Mouse (Mus musculus) CH12.LX (cell line): ENCODE results near the gene Abhd12. TPM values are rescaled to one million over a fixed set of nuclear protein-coding genes. Genes with fewer than 3 reads are reported as not detected.
"Not testable (repeated sequence)": the region's sequence is repeated elsewhere in the genome, so short reads cannot be mapped to it uniquely, and the experiment has no call there.

Source experiments
- DNase-seq: peaks from one replicate; pipeline ENCODE4 v3.0.0-alpha.2; 2013; ENCODE audit errors: extremely low read depth
- H3K27ac ChIP-seq: 2 replicates; pipeline ENCODE4 v1.5.1; 2012; ENCODE audit warnings: low read depth, mild to moderate bottlenecking, control low read depth, moderate library complexity; ENCODE audit not compliant: insufficient read depth
- H3K27me3 ChIP-seq: replicated peaks from 2 replicates; pipeline ENCODE3; 2012; ENCODE audit warnings: inconsistent platforms
- H3K36me3 ChIP-seq, 2 experiments: replicated peaks in 1 of 2; 2 replicates each; pipeline versions ENCODE3 to v1.6.1; 2012; ENCODE audit warnings: inconsistent platforms in 1 of 2, low read length in 1 of 2, mild to moderate bottlenecking in 1 of 2, mixed read lengths in 1 of 2, moderate library complexity in 1 of 2; ENCODE audit not compliant: control insufficient read depth in 1 of 2, insufficient read depth in 1 of 2
- H3K4me1 ChIP-seq, 2 experiments: 2 replicates each; pipeline ENCODE4 v1.6.1; 2012; ENCODE audit warnings: inconsistent platforms in 1 of 2, moderate library complexity in 1 of 2; ENCODE audit not compliant: insufficient read depth in 2 of 2, control insufficient read depth in 1 of 2
- H3K4me2 ChIP-seq: 2 replicates; pipeline ENCODE4 v1.6.1; 2012; ENCODE audit warnings: low read depth, mild to moderate bottlenecking, control low read depth; ENCODE audit not compliant: poor library complexity, insufficient read depth, severe bottlenecking
- H3K4me3 ChIP-seq, 3 experiments: fragments of 150-350 bp in 1 of 3; sonication (generic) in 1 of 3; replicated peaks in 1 of 3; 2 replicates each; pipeline versions ENCODE3 to v1.5.1; 2011 to 2012; ENCODE audit warnings: low read depth in 2 of 3, low read length in 2 of 3, mild to moderate bottlenecking in 2 of 3, moderate library complexity in 2 of 3, control low read depth in 1 of 3, improper control_type of control experiment in 1 of 3, inconsistent platforms in 1 of 3, mixed read lengths in 1 of 3; ENCODE audit not compliant: poor library complexity in 1 of 3
- H3K79me2 ChIP-seq: replicated peaks from 2 replicates; pipeline ENCODE4 v1.6.1; 2012; ENCODE audit warnings: mild to moderate bottlenecking, moderate library complexity; ENCODE audit not compliant: control insufficient read depth, poor library complexity, insufficient read depth, severe bottlenecking; ENCODE audit errors: extremely low read depth
- H3K9ac ChIP-seq: 2 replicates; pipeline ENCODE4 v1.6.1; 2012; ENCODE audit warnings: low read depth, mild to moderate bottlenecking, control low read depth, moderate library complexity; ENCODE audit not compliant: insufficient read depth
- H3K9me3 ChIP-seq: replicated peaks from 2 replicates; pipeline ENCODE3; 2012; ENCODE audit warnings: low read length, inconsistent platforms, mixed read lengths
- BHLHE40 ChIP-seq: IDR thresholded peaks from 2 replicates; pipeline ENCODE4 v1.6.1; 2011; ENCODE audit warnings: mild to moderate bottlenecking, low read depth, low read length, improper control_type of control experiment
- E2F4 ChIP-seq: IDR thresholded peaks from 2 replicates; pipeline ENCODE4 v1.6.1; 2011; ENCODE audit warnings: low read depth, low read length, improper control_type of control experiment; ENCODE audit not compliant: insufficient replicate concordance
- ELF1 ChIP-seq: IDR thresholded peaks from 2 replicates; pipeline ENCODE4 v1.6.1; 2014; ENCODE audit warnings: low read depth, mild to moderate bottlenecking, inconsistent platforms, low read length, improper control_type of control experiment
- EP300 ChIP-seq: IDR thresholded peaks from 2 replicates; pipeline ENCODE4 v1.6.1; 2011; ENCODE audit warnings: low read length, improper control_type of control experiment
- ETS1 ChIP-seq: conservative IDR thresholded peaks from 2 replicates; pipeline ENCODE4 v1.6.1; 2012; ENCODE audit warnings: low read depth, mild to moderate bottlenecking, inconsistent platforms, low read length, improper control_type of control experiment, moderate library complexity
- GABPA ChIP-seq: IDR thresholded peaks from 2 replicates; pipeline ENCODE4 v1.6.1; 2012; ENCODE audit warnings: low read depth, low read length, improper control_type of control experiment, inconsistent platforms; ENCODE audit not compliant: insufficient replicate concordance
- HCFC1 ChIP-seq: IDR thresholded peaks from 2 replicates; pipeline ENCODE4 v1.6.1; 2012; ENCODE audit warnings: low read depth, mild to moderate bottlenecking, inconsistent platforms, low read length, improper control_type of control experiment
- IRF4 ChIP-seq: IDR thresholded peaks from 2 replicates; pipeline ENCODE4 v1.6.1; 2014; ENCODE audit warnings: low read depth, mild to moderate bottlenecking, inconsistent platforms, low read length, improper control_type of control experiment
- JUN ChIP-seq: IDR thresholded peaks from 2 replicates; pipeline ENCODE4 v1.6.1; 2011; ENCODE audit warnings: low read depth, mild to moderate bottlenecking, low read length, improper control_type of control experiment, moderate library complexity; ENCODE audit not compliant: insufficient read depth
- MAX ChIP-seq: IDR thresholded peaks from 2 replicates; pipeline ENCODE4 v1.6.1; 2011; ENCODE audit warnings: low read length, improper control_type of control experiment
- MEF2A ChIP-seq: IDR thresholded peaks from 2 replicates; pipeline ENCODE4 v1.6.1; 2014; ENCODE audit warnings: low read depth, mild to moderate bottlenecking, inconsistent platforms, low read length, improper control_type of control experiment, borderline replicate concordance
- MXI1 ChIP-seq: IDR thresholded peaks from 2 replicates; pipeline ENCODE4 v1.6.1; 2011; ENCODE audit warnings: mild to moderate bottlenecking, low read depth, low read length, improper control_type of control experiment
- MYC ChIP-seq: IDR thresholded peaks from 2 replicates; pipeline ENCODE4 v1.6.1; 2011; ENCODE audit warnings: low read depth, mild to moderate bottlenecking, improper control_type of control experiment, low read length
- NRF1 ChIP-seq: IDR thresholded peaks from 2 replicates; pipeline ENCODE4 v1.6.1; 2014; ENCODE audit warnings: low read depth, mild to moderate bottlenecking, inconsistent platforms, low read length, improper control_type of control experiment, moderate library complexity
- PAX5 ChIP-seq: IDR thresholded peaks from 2 replicates; pipeline ENCODE4 v1.6.1; 2012; ENCODE audit warnings: low read length, inconsistent platforms, mixed read lengths
- POLR2A ChIP-seq: IDR thresholded peaks from 2 replicates; pipeline ENCODE4 v1.6.1; 2011; ENCODE audit warnings: low read depth, mild to moderate bottlenecking, improper control_type of control experiment, low read length
- RAD21 ChIP-seq: IDR thresholded peaks from 2 replicates; pipeline ENCODE4 v1.6.1; 2011; ENCODE audit warnings: low read depth, mild to moderate bottlenecking, low read length, improper control_type of control experiment, moderate library complexity
- SMC3 ChIP-seq: IDR thresholded peaks from 2 replicates; pipeline ENCODE4 v1.6.1; 2011; ENCODE audit warnings: low read depth, low read length, improper control_type of control experiment
- USF1 ChIP-seq: IDR thresholded peaks from 2 replicates; pipeline ENCODE4 v1.6.1; 2014; ENCODE audit warnings: low read depth, mild to moderate bottlenecking, inconsistent platforms, low read length, improper control_type of control experiment
- ZC3H11A ChIP-seq: IDR thresholded peaks from 2 replicates; pipeline ENCODE4 v1.6.1; 2012; ENCODE audit warnings: low read depth, mild to moderate bottlenecking, inconsistent platforms, low read length, improper control_type of control experiment
- ZMIZ1 ChIP-seq: IDR thresholded peaks from 2 replicates; pipeline ENCODE4 v1.6.1; 2012; ENCODE audit warnings: low read depth, mild to moderate bottlenecking, inconsistent platforms, low read length, improper control_type of control experiment
- dilution Hi-C: fragments of 300-500 bp; cut with MboI; formaldehyde crosslinking; loops from 2 replicates; pipeline ENCODE4 v1.14.3; 2020; ENCODE audit warnings: low sequenced_read_pairs; ENCODE audit not compliant: extremely low pct_unique_long_range_greater_than_20kb, extremely low pct_ligation_motif_present
- in situ Hi-C: fragments of 300-500 bp; cut with MboI; formaldehyde crosslinking; loops from 3 replicates; pipeline ENCODE4 v1.14.3; 2019; ENCODE audit warnings: low sequenced_read_pairs, low pct_ligation_motif_present, low pct_unique_long_range_greater_than_20kb, mixed read lengths
- polyA plus RNA-seq: library from polyadenylated mRNA; unstranded; fragments of >175 nt; gene quantifications from 2 replicates; pipeline ENCODE4 v1.2.1, GENCODE M21; 2012; ENCODE audit warnings: low read depth; ENCODE audit not compliant: insufficient read length
- total RNA-seq, 2 experiments: library from RNA; depleted of rRNA; stranded (reverse); fragments of 300-350 nt in 1 of 2; fragments of >200 nt in 1 of 2; gene quantifications; 2 replicates each; pipeline ENCODE4 v1.2.3; 2012 to 2014

The Abhd12 gene
- total and polyA plus RNA-seq, 3 experiments = 43.6 to 51.5 (median 51.3) TPM

DNA sequence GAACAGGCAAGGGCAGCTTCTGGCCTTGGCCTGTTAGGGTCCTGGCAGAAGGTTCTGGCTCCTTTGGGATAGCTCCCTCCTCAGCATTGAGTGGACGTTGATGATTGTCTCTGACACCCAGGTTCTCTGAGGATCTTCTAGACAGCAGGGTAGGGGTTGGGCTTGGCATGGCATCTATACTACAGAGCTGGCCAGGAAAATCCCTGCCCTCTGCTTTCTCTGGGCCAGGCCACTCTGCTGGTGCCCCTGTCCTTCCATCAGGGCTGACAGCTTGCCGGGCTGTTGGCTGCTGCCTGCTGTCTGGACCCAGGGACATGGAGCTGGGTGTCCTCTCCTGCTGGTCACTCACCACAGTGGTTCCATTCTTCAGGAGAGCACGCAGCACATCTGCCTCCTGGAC lies 45.1 kb upstream of the Abhd12 start:
- in situ Hi-C loops = no loop called here
- H3K36me3 ChIP-seq = peaks cover 0 to 15% of the 10 kb centered on the region in 2 experiments

DNA sequence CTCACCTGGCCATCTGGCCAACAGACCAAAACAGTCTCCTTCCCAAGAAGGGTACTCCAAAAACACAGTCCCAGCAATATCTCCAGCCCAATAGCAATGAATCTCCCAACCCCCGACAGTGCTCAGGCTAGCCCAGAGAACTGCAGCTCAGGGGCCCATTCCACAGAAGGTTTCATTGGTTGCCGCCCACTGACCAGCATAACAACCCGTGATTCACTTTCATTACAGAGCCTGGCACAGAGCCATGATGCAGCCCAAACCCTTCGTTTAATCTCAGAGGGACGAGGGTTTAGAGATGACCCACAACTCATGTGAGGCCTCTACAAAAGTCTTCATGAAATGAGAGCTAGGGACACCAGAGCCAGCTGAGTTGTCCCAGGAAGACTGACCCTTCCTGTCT lies 44.2 kb upstream of the Abhd12 start:
- no peak for DNase-seq
- Histone ChIP-seq H3K36me3 (peaks cover 3 to 17% of the 10 kb centered on the region in 2 experiments), H3K9me3 (no peaks in the 10 kb centered on the region), H3K4me3 (no peak overlapping the region), H3K27me3 (no peaks in the 10 kb centered on the region), H3K27ac (no peak overlapping the region), H3K79me2 (no peaks in the 10 kb centered on the region), H3K4me1 (no peaks in the 10 kb centered on the region), H3K4me2 (no peak overlapping the region), H3K9ac (no peak overlapping the region)
- in situ Hi-C loops (no loop called here), dilution Hi-C loops (no loop called here)
- TF ChIP-seq E2F4 (no peak), JUN (no peak), ZMIZ1 (no peak), HCFC1 (no peak), IRF4 (no peak), BHLHE40 (no peak), ZC3H11A (no peak), POLR2A (no peak)

More for the DNA sequence above, 45.1 kb upstream of the Abhd12 start:
- Histone ChIP-seq H3K9me3 (no peaks in the 10 kb centered on the region), H3K4me1 (no peaks in the 10 kb centered on the region), H3K27me3 (no peaks in the 10 kb centered on the region), H3K79me2 (no peaks in the 10 kb centered on the region), H3K9ac (no peak overlapping the region), H3K4me2 (no peak overlapping the region), H3K4me3 (no peak overlapping the region), H3K27ac (no peak overlapping the region)
- dilution Hi-C loops = no loop called here
- no peak for DNase-seq
- no peak for TF ChIP-seq HCFC1
- no peak for TF ChIP-seq E2F4
- TF ChIP-seq POLR2A = no peak
- no peak for TF ChIP-seq ELF1
- no peak for TF ChIP-seq MXI1
- no peak for TF ChIP-seq ETS1
- TF ChIP-seq MYC = no peak
- TF ChIP-seq BHLHE40 = no peak
- TF ChIP-seq MAX = no peak
- no peak for TF ChIP-seq EP300
- TF ChIP-seq NRF1 = no peak
- no peak for TF ChIP-seq USF1
- no peak for TF ChIP-seq PAX5
- no peak for TF ChIP-seq ZMIZ1
- no peak for TF ChIP-seq JUN
- TF ChIP-seq MEF2A = no peak
- TF ChIP-seq GABPA = no peak
- no peak for TF ChIP-seq RAD21
- TF ChIP-seq SMC3 = no peak

DNA sequence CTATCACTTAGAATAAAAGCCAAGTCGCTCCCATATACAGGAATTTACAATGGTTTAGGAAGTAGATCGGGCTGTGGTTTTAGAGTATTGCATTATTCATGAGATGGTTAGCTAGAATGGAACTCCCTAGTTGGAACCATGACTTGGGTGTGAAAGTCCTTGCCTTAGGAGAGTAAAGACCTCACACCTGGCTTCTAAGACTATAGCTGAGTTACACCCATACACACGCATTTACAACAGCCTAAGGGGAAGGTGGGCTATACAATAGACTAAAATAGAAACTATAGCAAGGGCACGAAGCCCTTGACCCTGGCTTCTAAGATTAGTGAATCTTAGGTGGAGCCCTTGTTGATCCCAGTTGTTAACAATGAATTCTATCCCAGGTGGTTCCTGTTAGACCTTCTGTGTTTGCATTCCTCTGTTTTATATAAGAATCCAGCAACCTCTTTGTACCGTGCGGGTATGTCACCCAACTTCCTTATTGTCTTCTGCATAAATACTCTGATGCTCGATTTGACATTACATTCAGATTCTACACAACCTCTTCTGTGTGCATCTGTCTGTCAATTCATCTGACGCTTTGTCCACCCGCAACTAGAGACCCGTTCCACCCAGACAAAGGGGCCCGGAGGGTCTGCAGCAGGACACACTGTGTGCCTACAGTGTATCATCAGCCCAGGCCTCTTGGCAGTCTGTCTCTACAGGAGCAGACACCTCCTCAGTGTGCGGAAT lies 43.5 kb upstream of the Abhd12 start:
- H3K27ac ChIP-seq, H3K4me3 ChIP-seq: not testable (repeated sequence)

More for the DNA sequence above, 43.5 kb upstream of the Abhd12 start:
- H3K4me2 ChIP-seq, H3K4me1 ChIP-seq, H3K9me3 ChIP-seq, H3K27me3 ChIP-seq, dilution Hi-C loops, in situ Hi-C loops, H3K9ac ChIP-seq, H3K79me2 ChIP-seq, DNase-seq: not testable (repeated sequence)
- peaks cover 3 to 17% of the 10 kb centered on the region in 2 experiments for H3K36me3 ChIP-seq
